Mouse (Mus musculus): ENCODE measurements around the gene Olfr1490.
"Not testable (repeated sequence)": the region's sequence is repeated elsewhere in the genome, so short reads cannot be mapped to it uniquely, and the experiment has no call there.

Olfr1490 gene

GRCm38 (mm10) chr19:13650791-13651190 is at the start of gene Olfr1490:
Gene Olfr1490, plus strand, starts transcription at chr19:13651091.
- DNase-seq = no peak

DNA sequence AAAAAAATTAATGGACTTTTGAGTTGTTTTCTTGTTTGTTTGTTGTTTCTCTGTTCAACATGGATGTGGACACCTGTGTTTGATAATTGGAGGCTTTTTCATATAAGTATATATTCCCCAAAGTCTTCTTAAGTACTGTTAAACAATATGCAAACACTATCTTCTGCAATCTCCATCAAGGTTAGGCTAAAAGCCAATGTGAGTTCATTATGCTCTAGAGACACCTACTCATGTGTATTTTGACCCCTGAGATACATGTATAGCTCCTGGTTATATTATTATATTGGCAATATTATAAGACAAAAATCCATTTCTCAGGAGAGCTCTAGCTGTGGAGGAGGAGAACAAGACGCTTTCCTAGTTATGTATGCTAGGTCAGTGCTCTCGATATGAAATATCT is 33.8 kb upstream of the Olfr1490 start, which contains the start of gene Olfr1487:
Gene Olfr1487 (plus strand): TSS at position 301 of the 400 bp plus-strand sequence.
- not testable (repeated sequence) for DNase-seq

GRCm38 (mm10) chr19:13631321-13631720 is 19.6 kb upstream of the Olfr1490 start, which contains the start of gene Olfr1489:
Gene Olfr1489, plus strand, starts transcription at chr19:13631621.
- no peak for DNase-seq

- no peak for DNase-seq
Measured at GRCm38 (mm10) chr19:13696968-13697367, 46.1 kb downstream of the Olfr1490 start, which contains the start of gene Olfr1491. Gene Olfr1491, plus strand, starts transcription at chr19:13697268.

All from layer of hippocampus, adult 9-11 months (tissue).